Mouse (Mus musculus) liver, embryonic 12.5 days (tissue): Measurements from ENCODE around the gene Adh6a. TPM values are rescaled to one million over a fixed set of nuclear protein-coding genes. Genes with fewer than 3 reads are reported as not detected.
"Not testable (repeated sequence)": the region's sequence is repeated elsewhere in the genome, so short reads cannot be mapped to it uniquely, and the experiment has no call there.

Experiments
- ATAC-seq: fragments of 200-750 bp; cut with Nextera tagmentation; 2 replicates; pipeline ENCODE4 v1.8.0; 2017; ENCODE audit warnings: moderate number of reproducible peaks, mild to moderate bottlenecking, moderate library complexity
- H3K27ac ChIP-seq: fragments of 300-500 bp; sonication (generic); 2 replicates; pipeline ENCODE4 v1.5.1; 2016; ENCODE audit warnings: mild to moderate bottlenecking
- H3K27me3 ChIP-seq: fragments of 300-500 bp; sonication (generic); replicated peaks from 2 replicates; pipeline ENCODE4 v1.6.1; 2016; ENCODE audit warnings: mild to moderate bottlenecking, moderate library complexity
- H3K36me3 ChIP-seq: fragments of 300-500 bp; sonication (generic); 2 replicates; pipeline ENCODE4 v1.6.1; 2016; ENCODE audit warnings: mild to moderate bottlenecking, moderate library complexity
- H3K4me1 ChIP-seq: fragments of 300-500 bp; sonication (generic); 2 replicates; pipeline ENCODE4 v1.6.1; 2016
- H3K4me2 ChIP-seq: fragments of 300-500 bp; sonication (generic); 2 replicates; pipeline ENCODE4 v1.6.1; 2016; ENCODE audit warnings: mild to moderate bottlenecking, moderate library complexity
- H3K4me3 ChIP-seq: fragments of 300-500 bp; sonication (generic); 2 replicates; pipeline ENCODE4 v1.5.1; 2016; ENCODE audit warnings: mild to moderate bottlenecking, moderate library complexity
- H3K9ac ChIP-seq: fragments of 300-500 bp; sonication (generic); 2 replicates; pipeline ENCODE4 v1.6.1; 2016; ENCODE audit warnings: mild to moderate bottlenecking, moderate library complexity
- H3K9me3 ChIP-seq: fragments of 300-500 bp; sonication (generic); replicated peaks from 2 replicates; pipeline ENCODE4 v1.6.1; 2016; ENCODE audit warnings: mild to moderate bottlenecking, moderate library complexity
- WGBS: fragments of 180-500 bp; shearing (Covaris S2); methylation state at CpG from one replicate; pipeline ENCODE4 v1.1.7; 2016; ENCODE audit not compliant: insufficient replicate concordance; 5-methylcytosine and 5-hydroxymethylcytosine counted together
- polyA plus RNA-seq: library from polyadenylated mRNA; unstranded; fragments of >200 nt; fragmentation: Nextera tagmentation; extraction: Ambion mirVana; gene quantifications from 2 replicates; pipeline ENCODE4 v1.2.1, GENCODE M21; 2016

Adh6a gene
- polyA plus RNA-seq, 1 experiment from 2014 or later, result not detected

DNA sequence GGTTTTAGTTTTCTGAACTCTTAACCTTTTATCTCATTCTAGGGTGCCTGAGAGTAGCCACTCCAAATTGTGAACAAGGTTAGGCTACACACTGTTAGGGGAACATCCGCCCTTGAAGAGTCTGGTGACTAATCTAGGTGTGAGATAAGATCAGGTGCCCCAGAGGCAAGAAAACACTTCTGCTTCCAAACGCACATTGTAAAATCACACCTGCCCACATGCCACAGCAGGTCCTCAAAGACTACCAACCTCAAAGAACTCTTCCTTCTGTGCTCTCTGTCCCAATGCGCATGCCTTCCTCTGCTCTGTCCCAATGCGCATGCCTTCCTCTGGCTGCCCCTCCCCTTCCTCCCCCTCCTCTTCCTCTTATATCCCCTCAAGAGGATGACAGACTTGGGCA is 21.2 kb downstream of the Adh6a start:
- Histone ChIP-seq H3K27ac (no peak overlapping the region), H3K9ac (no peak overlapping the region), H3K4me2 (no peak overlapping the region), H3K27me3 (no peaks in the 10 kb centered on the region), H3K36me3 (no peaks in the 10 kb centered on the region), H3K9me3 (no peaks in the 10 kb centered on the region), H3K4me1 (no peaks in the 10 kb centered on the region), H3K4me3 (no peak overlapping the region)
- ATAC-seq, result no peak
- 51% methylated on average over 4 of the region's 4 CpGs for WGBS

DNA sequence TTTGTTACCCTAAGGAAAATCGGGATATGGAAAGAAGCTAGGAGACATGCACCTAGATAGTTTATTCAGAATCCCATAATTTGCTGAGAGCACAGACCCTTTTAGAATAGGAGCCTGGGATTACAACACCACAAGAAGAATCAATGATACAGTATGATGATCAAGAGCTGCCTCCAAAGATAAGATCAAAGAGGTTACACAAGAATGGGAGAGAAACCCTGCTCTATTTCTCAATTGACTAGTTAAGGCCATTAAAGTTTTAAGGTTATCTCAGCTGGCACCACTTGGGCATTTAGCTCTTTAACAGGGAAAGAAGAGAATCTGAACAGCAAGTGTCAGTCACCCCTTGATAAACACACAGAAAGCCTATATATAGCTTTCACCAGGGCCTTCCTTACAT is 22.5 kb downstream of the Adh6a start:
- 65% methylated on average over 1 of the region's 1 CpGs for WGBS
- Histone ChIP-seq H3K9me3 (no peaks in the 10 kb centered on the region), H3K4me1 (no peaks in the 10 kb centered on the region), H3K9ac (no peak overlapping the region), H3K4me3 (no peak overlapping the region), H3K36me3 (no peaks in the 10 kb centered on the region), H3K4me2 (no peak overlapping the region), H3K27me3 (no peaks in the 10 kb centered on the region), H3K27ac (no peak overlapping the region)
- ATAC-seq, result no peak

DNA sequence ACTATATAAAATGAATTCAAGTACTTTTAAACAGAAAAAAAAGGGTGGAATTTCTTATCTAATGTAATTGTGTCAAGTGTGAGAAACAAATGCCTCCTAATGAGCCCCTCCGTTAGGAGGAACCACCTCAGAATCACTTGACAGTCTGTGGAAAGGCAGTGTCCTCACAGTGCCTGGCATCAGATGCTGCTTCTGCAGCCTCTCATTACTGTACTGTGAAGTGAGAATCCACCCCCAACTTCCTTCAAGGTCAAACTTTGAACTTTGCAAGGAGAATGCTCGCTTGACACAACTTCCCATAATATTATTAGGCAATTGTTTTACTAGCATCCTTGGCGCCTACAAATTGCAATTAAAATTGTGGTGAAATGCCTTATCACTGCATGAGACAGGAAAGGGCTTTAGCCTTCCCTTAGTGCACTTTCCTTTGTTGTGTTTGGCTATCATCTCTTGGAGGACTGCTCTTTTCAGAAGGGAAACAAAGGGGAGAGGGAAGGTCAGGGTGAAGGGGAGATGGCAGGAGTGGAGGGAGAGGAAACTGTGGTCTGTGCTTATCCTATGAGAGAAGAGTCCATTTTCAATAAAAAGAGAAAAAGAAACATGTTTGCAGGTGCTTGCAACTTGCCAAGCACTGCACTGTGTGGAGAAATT is 23.1 kb downstream of the Adh6a start:
- no peak overlapping the region for H3K27ac ChIP-seq
- WGBS, result 24% methylated on average over 3 of the region's 3 CpGs
- ATAC-seq, result 0 out of 2 replicates have a peak, but pooled peaks have one; percentile 18

DNA sequence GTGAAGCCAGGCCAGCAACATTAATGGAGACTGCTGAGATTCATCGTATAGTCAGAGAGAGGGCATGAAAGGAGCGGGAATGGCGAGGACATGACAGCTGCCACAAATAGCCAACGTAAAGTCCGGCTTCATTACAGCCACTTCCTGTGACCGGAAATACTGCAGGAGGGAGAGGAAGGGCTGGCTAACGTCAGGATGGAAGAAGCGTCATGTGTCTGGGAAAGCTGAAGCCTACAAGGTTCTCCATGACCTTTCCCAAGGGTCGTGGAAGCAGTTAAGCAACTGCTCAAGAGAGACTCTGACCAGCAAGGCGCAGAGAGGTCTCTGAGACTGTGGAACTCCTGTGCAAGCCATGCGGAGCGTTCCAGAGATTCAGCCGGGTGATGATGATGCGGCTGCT is 28.4 kb downstream of the Adh6a start, which contains the start of gene Adh6b:
Adh6b (plus strand) TSS at position 305 of the 400 bp plus-strand sequence.
- no peaks in the 10 kb centered on the region for H3K36me3 ChIP-seq
- no peak within 1 kb of the TSS for H3K27ac ChIP-seq
- H3K9me3 ChIP-seq, result no peaks in the 10 kb centered on the region
- no peak within 1 kb of the TSS for H3K9ac ChIP-seq
- no peak within 1 kb of the TSS for H3K4me2 ChIP-seq
- WGBS, result 56% methylated on average over 14 of the region's 14 CpGs
- no peak for ATAC-seq
- H3K4me1 ChIP-seq, result no peaks in the 10 kb centered on the region
- H3K27me3 ChIP-seq, result no peaks in the 10 kb centered on the region
- no peak within 1 kb of the TSS for H3K4me3 ChIP-seq

More for the DNA sequence above, 23.1 kb downstream of the Adh6a start:
- no peaks in the 10 kb centered on the region for H3K36me3 ChIP-seq
- no peaks in the 10 kb centered on the region for H3K4me1 ChIP-seq
- no peak overlapping the region for H3K4me3 ChIP-seq
- no peak overlapping the region for H3K4me2 ChIP-seq
- no peak overlapping the region for H3K9ac ChIP-seq
- H3K9me3 ChIP-seq, result no peaks in the 10 kb centered on the region
- H3K27me3 ChIP-seq, result no peaks in the 10 kb centered on the region

DNA sequence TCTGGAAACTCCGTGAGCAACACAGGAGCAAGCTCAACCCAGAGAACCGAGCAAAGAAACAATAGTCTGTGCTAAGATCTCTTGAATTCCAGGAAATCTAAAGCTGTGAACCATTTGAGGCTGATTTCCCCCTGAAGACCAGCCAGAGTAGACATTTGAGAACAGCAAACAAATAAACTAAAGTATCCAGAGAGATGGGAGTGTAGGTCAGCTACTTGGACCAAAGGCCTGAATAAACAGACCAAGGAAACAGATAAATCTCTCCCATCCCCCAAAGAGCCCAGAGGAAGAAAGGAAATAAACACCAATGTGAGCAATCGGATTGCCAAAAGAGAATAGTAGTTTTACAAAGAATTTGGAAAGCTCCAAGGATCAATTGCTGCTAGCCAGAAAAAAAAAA is 34.0 kb downstream of the Adh6a start:
- Histone ChIP-seq H3K27ac (no peak overlapping the region), H3K9me3 (no peaks in the 10 kb centered on the region), H3K36me3 (no peaks in the 10 kb centered on the region), H3K9ac (no peak overlapping the region), H3K4me2 (no peak overlapping the region), H3K4me3 (no peak overlapping the region), H3K4me1 (no peaks in the 10 kb centered on the region), H3K27me3 (no peaks in the 10 kb centered on the region)
- no peak for ATAC-seq
- WGBS, result 20% methylated on average over 3 of the region's 3 CpGs

DNA sequence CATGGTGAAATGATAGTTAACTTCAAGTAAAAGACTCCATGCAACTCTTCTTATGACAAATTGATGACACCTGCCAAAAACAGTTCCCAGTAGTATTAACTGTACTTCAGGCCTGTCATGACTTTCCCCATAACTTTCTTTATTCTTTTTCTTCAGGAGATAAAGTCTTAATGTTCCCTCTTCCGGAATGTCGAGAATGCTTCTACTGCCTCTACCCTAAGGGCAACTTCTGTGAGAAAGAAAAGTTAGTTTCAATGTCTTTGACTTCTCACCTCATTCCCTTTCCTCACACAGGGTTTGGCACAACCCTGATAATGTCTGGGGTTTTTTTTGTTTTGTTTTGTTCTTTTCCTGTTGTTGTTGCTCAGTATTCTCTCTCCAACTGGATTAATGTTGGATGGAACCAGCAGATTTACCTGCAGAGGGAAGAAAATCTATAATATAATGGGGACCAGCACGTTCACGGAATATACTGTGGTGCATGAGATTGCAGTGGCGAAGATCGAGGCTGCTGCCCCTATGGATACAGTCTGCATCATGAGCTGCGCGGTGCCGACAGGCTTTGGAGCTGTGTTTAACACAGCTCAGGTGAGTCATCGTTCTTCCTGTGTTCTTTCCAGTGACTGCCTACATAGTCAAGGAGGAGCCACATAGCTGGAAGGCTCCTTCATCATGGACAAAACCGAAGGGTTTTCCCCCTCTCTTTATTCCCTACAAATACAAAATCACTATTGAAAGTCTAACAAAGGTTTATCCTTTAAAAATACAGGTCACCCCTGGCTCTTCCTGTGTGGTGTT is 39.1 kb downstream of the Adh6a start:
- Histone ChIP-seq H3K27ac (no peak overlapping the region), H3K36me3 (no peaks in the 10 kb centered on the region), H3K9ac (no peak overlapping the region), H3K4me3 (no peak overlapping the region), H3K9me3 (no peaks in the 10 kb centered on the region), H3K4me1 (no peaks in the 10 kb centered on the region), H3K4me2 (no peak overlapping the region), H3K27me3 (no peaks in the 10 kb centered on the region)
- no peak for ATAC-seq
- 80% methylated on average over 11 of the region's 11 CpGs for WGBS

DNA sequence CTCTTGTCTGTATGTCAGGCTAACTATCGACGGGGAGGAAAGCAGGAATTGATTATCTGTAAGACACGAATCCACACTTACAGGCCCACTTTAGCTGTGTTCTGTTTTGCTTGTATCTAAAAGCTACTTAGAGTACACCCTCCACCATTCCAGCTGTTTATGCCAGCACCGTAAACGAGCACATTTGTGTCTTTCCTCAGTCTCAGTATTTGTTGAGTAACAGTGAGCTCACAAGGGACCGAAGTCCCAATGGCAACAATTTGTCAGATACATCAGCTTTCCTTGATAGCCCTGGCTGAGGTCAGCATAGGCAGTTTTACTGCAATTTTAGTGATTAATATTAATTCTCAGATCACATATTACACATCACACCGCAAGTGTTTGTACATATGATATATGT is 45.8 kb downstream of the Adh6a start:
- H3K27ac ChIP-seq, result no peak overlapping the region
- H3K4me2 ChIP-seq, result no peak overlapping the region
- no peaks in the 10 kb centered on the region for H3K27me3 ChIP-seq
- no peak overlapping the region for H3K9ac ChIP-seq
- H3K36me3 ChIP-seq, result no peaks in the 10 kb centered on the region
- H3K4me1 ChIP-seq, result no peaks in the 10 kb centered on the region
- 71% methylated on average over 7 of the region's 7 CpGs for WGBS
- H3K9me3 ChIP-seq, result no peaks in the 10 kb centered on the region
- no peak for ATAC-seq
- H3K4me3 ChIP-seq, result no peak overlapping the region

DNA sequence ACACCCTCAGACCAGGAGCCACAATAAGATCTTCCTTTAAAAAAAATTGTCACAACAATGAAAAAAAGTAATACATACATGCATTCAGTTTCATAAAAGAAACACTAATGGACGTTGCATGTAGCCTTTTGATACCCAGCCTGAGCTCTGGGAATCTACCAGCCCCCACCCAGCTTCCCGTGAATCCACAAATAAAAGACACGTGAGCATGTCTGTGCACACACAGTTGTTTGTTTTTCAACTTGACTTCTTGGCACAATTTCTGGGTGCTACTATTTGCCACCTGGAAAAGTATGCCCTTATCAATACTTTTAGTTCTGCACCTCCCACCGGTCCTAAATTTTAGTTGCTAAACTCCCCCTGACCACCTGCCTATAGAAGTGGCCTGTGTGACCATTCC is 47.6 kb downstream of the Adh6a start:
- 67% methylated on average over 4 of the region's 4 CpGs for WGBS
- H3K4me3 ChIP-seq, result no peak overlapping the region
- H3K27me3 ChIP-seq, result no peaks in the 10 kb centered on the region
- ATAC-seq, result no peak
- no peak overlapping the region for H3K4me2 ChIP-seq
- no peaks in the 10 kb centered on the region for H3K9me3 ChIP-seq
- H3K36me3 ChIP-seq, result no peaks in the 10 kb centered on the region
- no peaks in the 10 kb centered on the region for H3K4me1 ChIP-seq
- H3K27ac ChIP-seq, result no peak overlapping the region
- no peak overlapping the region for H3K9ac ChIP-seq

DNA sequence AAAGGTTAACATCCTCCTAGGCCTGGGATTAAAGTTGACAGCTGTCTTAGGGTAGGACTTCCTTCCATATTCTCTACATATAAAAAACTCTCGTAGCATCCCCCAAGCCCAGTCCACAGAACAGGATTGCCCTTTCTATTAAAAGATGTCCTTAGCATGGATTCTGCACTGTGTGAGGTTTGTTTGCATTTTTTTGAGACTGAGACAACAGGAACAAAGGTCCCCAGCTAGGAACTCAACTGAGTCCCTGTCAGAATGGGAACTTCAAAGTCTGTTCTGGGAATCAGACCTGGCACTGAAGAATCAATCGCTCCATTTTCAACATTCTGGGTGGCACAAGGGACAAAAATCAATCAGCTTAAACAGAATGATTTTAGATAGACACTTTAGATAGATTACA is 49.8 kb downstream of the Adh6a start:
- no peaks in the 10 kb centered on the region for H3K9me3 ChIP-seq
- no peaks in the 10 kb centered on the region for H3K27me3 ChIP-seq
- H3K36me3 ChIP-seq, result no peaks in the 10 kb centered on the region
- no peak overlapping the region for H3K4me2 ChIP-seq
- no peaks in the 10 kb centered on the region for H3K4me1 ChIP-seq
- 60% methylated on average over 2 of the region's 2 CpGs for WGBS
- ATAC-seq, result no peak
- no peak overlapping the region for H3K27ac ChIP-seq
- H3K4me3 ChIP-seq, result no peak overlapping the region
- no peak overlapping the region for H3K9ac ChIP-seq

DNA sequence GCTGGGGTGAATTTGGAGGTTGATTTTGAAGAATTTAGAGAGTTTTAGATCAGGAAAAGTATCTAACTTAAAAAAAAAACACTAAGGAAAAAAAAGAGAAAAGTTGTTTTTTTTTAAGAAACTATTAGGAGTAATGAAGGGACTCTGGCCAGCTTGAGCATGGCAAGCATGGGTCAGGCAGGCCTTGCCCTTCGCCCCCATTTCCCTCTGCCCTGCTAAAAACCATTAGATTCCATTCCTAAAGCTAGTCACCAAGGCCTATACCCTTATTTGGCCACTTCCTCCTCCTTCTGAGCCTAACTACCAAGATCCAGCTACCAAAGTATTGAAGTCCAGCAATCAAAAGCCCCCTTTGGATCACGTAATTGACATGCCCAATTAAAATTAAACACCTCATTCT is 53.1 kb downstream of the Adh6a start:
- 66% methylated on average over 2 of the region's 2 CpGs for WGBS
- H3K4me1 ChIP-seq, result no peaks in the 10 kb centered on the region
- no peaks in the 10 kb centered on the region for H3K9me3 ChIP-seq
- H3K9ac ChIP-seq, result no peak overlapping the region
- H3K36me3 ChIP-seq, result no peaks in the 10 kb centered on the region
- no peak overlapping the region for H3K27ac ChIP-seq
- H3K27me3 ChIP-seq, result no peaks in the 10 kb centered on the region
- H3K4me2 ChIP-seq, result no peak overlapping the region
- no peak overlapping the region for H3K4me3 ChIP-seq
- ATAC-seq, result no peak

DNA sequence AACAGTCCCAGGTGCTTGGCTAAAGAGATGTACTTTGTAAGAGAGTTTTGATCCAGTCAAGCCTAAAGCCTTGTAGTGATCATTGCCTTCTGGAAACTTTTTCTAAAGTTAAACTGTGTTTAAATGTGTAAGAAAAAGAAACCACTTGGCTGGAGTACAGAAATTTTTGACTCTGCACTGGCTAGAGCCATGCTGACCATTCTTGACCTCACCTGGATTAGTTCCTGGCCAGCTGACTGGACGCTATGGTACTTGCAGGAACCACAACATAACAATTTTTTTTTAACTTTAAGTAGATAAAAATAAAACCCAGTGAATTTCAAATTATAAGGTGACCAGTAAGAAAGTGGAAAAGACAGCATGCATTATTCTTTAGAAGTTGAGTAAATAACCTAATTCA is 56.5 kb downstream of the Adh6a start:
- Histone ChIP-seq H3K36me3 (no peaks in the 10 kb centered on the region), H3K4me1 (no peaks in the 10 kb centered on the region), H3K27me3 (no peaks in the 10 kb centered on the region), H3K4me2 (no peak overlapping the region), H3K4me3 (no peak overlapping the region), H3K9ac (no peak overlapping the region), H3K27ac (no peak overlapping the region), H3K9me3 (no peaks in the 10 kb centered on the region)
- no peak for ATAC-seq
- WGBS, result 64% methylated on average over 1 of the region's 1 CpGs

DNA sequence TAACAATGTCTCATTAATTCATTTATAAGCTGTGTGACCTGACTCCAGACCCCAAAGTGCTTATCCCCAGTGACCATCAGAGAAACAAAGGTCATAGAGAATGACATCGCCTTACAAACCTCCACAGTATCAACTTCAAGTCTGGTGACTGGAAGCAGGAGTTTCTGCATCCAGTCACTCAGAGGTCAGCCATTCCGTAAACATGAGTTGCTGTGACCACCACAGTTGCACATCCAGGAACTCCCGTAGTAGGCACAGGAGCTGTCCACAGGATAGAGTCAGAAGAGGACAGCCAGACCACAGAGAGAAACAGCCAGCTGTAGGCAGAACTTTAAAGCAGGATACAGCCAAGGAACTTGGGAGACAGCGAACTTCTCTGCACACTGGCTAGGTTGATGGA is 57.2 kb downstream of the Adh6a start:
- not testable (repeated sequence) for H3K4me2 ChIP-seq, ATAC-seq

More for the DNA sequence above, 57.2 kb downstream of the Adh6a start:
- H3K36me3 ChIP-seq, H3K4me1 ChIP-seq, H3K9me3 ChIP-seq, H3K4me3 ChIP-seq, H3K27ac ChIP-seq, H3K27me3 ChIP-seq, H3K9ac ChIP-seq: not testable (repeated sequence)
- WGBS, result 54% methylated on average over 4 of the region's 4 CpGs
